ENCODE assay signal across 8 mouse cellular contexts in genomic region chr11:4187318-4187700, GRCm38 (mm10). TPM values are rescaled to one million over a fixed set of nuclear protein-coding genes. Genes with fewer than 3 reads are reported as not detected.
DNase-seq lines count a peak whose midpoint lies in the region; ATAC-seq lines count a peak whose summit lies in the region.

No protein-coding gene starts in this region.

- H3K27ac ChIP-seq in hindbrain, embryonic 14.5 days: no peak overlapping the region
- no peak overlapping the region for H3K27ac ChIP-seq in midbrain, embryonic 16.5 days (ENCODE audit: low read length)

- intact Hi-C loops in left cerebral cortex, postnatal 4 days (cut with DNase I): no loop called here

- H3K4me1 ChIP-seq in hindbrain, embryonic 14.5 days (replicated peaks; ENCODE audit: control insufficient read depth, insufficient read depth, low read length): peaks cover 14% of the 10 kb centered on the region
- peaks cover 13% of the 10 kb centered on the region for H3K4me1 ChIP-seq in midbrain, embryonic 16.5 days (ENCODE audit: control insufficient read depth, insufficient read depth, low read length)

- DNase-seq in left cerebral cortex, postnatal 4 days: peak; percentile 10
- DNase-seq in left cerebral cortex, adult 11 months (ENCODE audit: low spot score): no peak
- peak; percentile 38 to 45 for DNase-seq in cerebellum, postnatal 10 days
- DNase-seq in hindbrain, embryonic 14.5 days (ENCODE audit: low spot score): no peak
- no peak for DNase-seq in thymus, postnatal 36 days
- DNase-seq in spleen, postnatal 10 days (ENCODE audit: low spot score in 2 of 2): no peak
- DNase-seq in right cerebral cortex, postnatal 10 days (ENCODE audit: low spot score in 2 of 2): no peak

- peaks cover 16% of the 10 kb centered on the region for H3K36me3 ChIP-seq in hindbrain, embryonic 14.5 days (replicated peaks; ENCODE audit: control insufficient read depth, insufficient read depth)
- no peaks in the 10 kb centered on the region; the same call in 1 of the 2 replicates for H3K36me3 ChIP-seq in midbrain, embryonic 16.5 days (ENCODE audit: control insufficient read depth, insufficient read depth, low read length)

- H3K4me2 ChIP-seq in hindbrain, embryonic 14.5 days (replicated peaks): peak overlapping the region; percentile 87
- peak overlapping the region; percentile 96 for H3K4me2 ChIP-seq in midbrain, embryonic 16.5 days (ENCODE audit: low read length)

- H3K9ac ChIP-seq in hindbrain, embryonic 14.5 days: peak overlapping the region; percentile 87
- peak overlapping the region; percentile 97 for H3K9ac ChIP-seq in midbrain, embryonic 16.5 days (ENCODE audit: low read depth, low read length)

- 16% methylated on average over 9 of the region's 9 CpGs for WGBS in hindbrain, embryonic 14.5 days
- 10% methylated on average over 9 of the region's 9 CpGs for WGBS in midbrain, embryonic 16.5 days

- H3K27me3 ChIP-seq in hindbrain, embryonic 14.5 days (ENCODE audit: control insufficient read depth, insufficient read depth, low read length): no peaks in the 10 kb centered on the region
- no peaks in the 10 kb centered on the region for H3K27me3 ChIP-seq in midbrain, embryonic 16.5 days (ENCODE audit: control insufficient read depth, insufficient read depth, low read depth, low read length)

- H3K9me3 ChIP-seq in hindbrain, embryonic 14.5 days (ENCODE audit: control insufficient read depth, low read length): no peaks in the 10 kb centered on the region
- no peaks in the 10 kb centered on the region for H3K9me3 ChIP-seq in midbrain, embryonic 16.5 days (replicated peaks; ENCODE audit: control insufficient read depth, low read length, poor library complexity, severe bottlenecking)

- no peak for ATAC-seq in hindbrain, embryonic 14.5 days (ENCODE audit: low FRiP score)
- 0 out of 2 replicates have a peak, but pooled peaks have one; percentile 1 for ATAC-seq in midbrain, embryonic 16.5 days

- peak overlapping the region; percentile 80 for H3K4me3 ChIP-seq in hindbrain, embryonic 14.5 days (replicated peaks; ENCODE audit: low read length)
- H3K4me3 ChIP-seq in midbrain, embryonic 16.5 days (ENCODE audit: low read depth, low read length): peak overlapping the region; percentile 86

RNA-seq across cellular contexts. Expression of gene Tbc1d10a, which starts 0.7 kb away (rescaled TPM):
- 10 to 100 TPM; 25.7 to 26.8 TPM for total RNA-seq in left cerebral cortex, postnatal 4 days (2021)
- polyA plus RNA-seq in hindbrain, embryonic 14.5 days (2014; fragmentation: Nextera tagmentation; extraction: Ambion mirVana): 23.7 and 25.6 TPM in 2 replicates
- polyA plus RNA-seq in midbrain, embryonic 16.5 days (2015; fragmentation: Nextera tagmentation; extraction: Ambion mirVana): 33.6 and 34.8 TPM in 2 replicates

RNA-seq across cellular contexts. Expression of gene Sf3a1, which starts 27.2 kb away (rescaled TPM):
- 10 to 100 TPM; 75.5 to 93.4 TPM for total RNA-seq in left cerebral cortex, postnatal 4 days (2021)
- polyA plus RNA-seq in hindbrain, embryonic 14.5 days (2014; fragmentation: Nextera tagmentation; extraction: Ambion mirVana): 49.3 and 54.7 TPM in 2 replicates
- polyA plus RNA-seq in midbrain, embryonic 16.5 days (2015; fragmentation: Nextera tagmentation; extraction: Ambion mirVana): 53.8 and 54.0 TPM in 2 replicates

RNA-seq across cellular contexts. Expression of gene Ccdc157, which starts 27.2 kb away (rescaled TPM):
- 10 to 100 TPM; 12.1 to 13.5 TPM for total RNA-seq in left cerebral cortex, postnatal 4 days (2021)
- 6.3 and 7.3 TPM in 2 replicates for polyA plus RNA-seq in hindbrain, embryonic 14.5 days (2014; fragmentation: Nextera tagmentation; extraction: Ambion mirVana)
- polyA plus RNA-seq in midbrain, embryonic 16.5 days (2015; fragmentation: Nextera tagmentation; extraction: Ambion mirVana): 9.1 and 10.9 TPM in 2 replicates

RNA-seq across cellular contexts. Expression of gene Castor1, which starts 30.7 kb away (rescaled TPM):
- 1 to 10 TPM; 1.8 to 1.9 TPM for total RNA-seq in left cerebral cortex, postnatal 4 days (2021)
- 3.8 and 4.5 TPM in 2 replicates for polyA plus RNA-seq in hindbrain, embryonic 14.5 days (2014; fragmentation: Nextera tagmentation; extraction: Ambion mirVana)
- polyA plus RNA-seq in midbrain, embryonic 16.5 days (2015; fragmentation: Nextera tagmentation; extraction: Ambion mirVana): 2.9 and 4.2 TPM in 2 replicates

RNA-seq across cellular contexts. Expression of gene Osm, which starts 48.9 kb away (rescaled TPM):
- under 1 TPM in 1 of 2 experiments, not detected in 1; 0.30 TPM for total RNA-seq in left cerebral cortex, postnatal 4 days (2021)
- not detected in 2 replicates for polyA plus RNA-seq in hindbrain, embryonic 14.5 days (2014; fragmentation: Nextera tagmentation; extraction: Ambion mirVana)
- 0.08 and 0.19 TPM in 2 replicates for polyA plus RNA-seq in midbrain, embryonic 16.5 days (2015; fragmentation: Nextera tagmentation; extraction: Ambion mirVana)

Comparison
In these comparisons a context has a peak if more than half of its experiments do, and no peak if none do; other contexts are left out.
1. DNase-seq: peak in left cerebral cortex, postnatal 4 days (single experiment) and cerebellum, postnatal 10 days (2 of 2); none in left cerebral cortex, adult 11 months (single experiment), hindbrain, embryonic 14.5 days (single experiment), thymus, postnatal 36 days (0 of 2), spleen, postnatal 10 days (0 of 2) and right cerebral cortex, postnatal 10 days (0 of 2).